7 mouse cellular contexts compared by ENCODE assay signal in genomic region chr3:131214841-131215240, GRCm38 (mm10). TPM values are rescaled to one million over a fixed set of nuclear protein-coding genes. Genes with fewer than 3 reads are reported as not detected.
A peak's percentile ranks its signal among the peaks of the same experiment; 100 is the strongest.
DNase-seq lines count a peak whose midpoint lies in the region; ATAC-seq lines count a peak whose summit lies in the region.

No protein-coding gene starts in this region.

- ATAC-seq in CD4-positive, CD25-positive, alpha-beta regulatory T cell, adult 4 months: peak; percentile 58

- peak; percentile 19 for DNase-seq in layer of hippocampus, adult 11-12 months (ENCODE audit: low spot score)
- DNase-seq in layer of hippocampus, adult 9-11 months: no peak
- peak; percentile 74 for DNase-seq in ZHBTc4 (ENCODE audit: low read depth, low spot score)
- peak; percentile 24 for DNase-seq in kidney, adult 9 months
- DNase-seq in mesoderm, embryonic 11.5 days (ENCODE audit: low read depth, low spot score): peak; percentile 23
- DNase-seq in urinary bladder, postnatal 4 days (ENCODE audit: low spot score in 2 of 2): no peak

RNA-seq across cellular contexts. Expression of gene Hadh, which starts 57.1 kb away (rescaled TPM):
- polyA plus RNA-seq in CD4-positive, CD25-positive, alpha-beta regulatory T cell, adult 4 months (2017; shearing (Covaris generic)): 10 to 100 TPM; 78.8 to 91.6 TPM

Comparison
In these comparisons a context has a peak if more than half of its experiments do, and no peak if none do; other contexts are left out.
1. DNase-seq: peak in layer of hippocampus, adult 11-12 months (single experiment), ZHBTc4 (single experiment), kidney, adult 9 months (single experiment) and mesoderm, embryonic 11.5 days (single experiment); none in layer of hippocampus, adult 9-11 months (single experiment) and urinary bladder, postnatal 4 days (0 of 2).